In the genomic region with DNA sequence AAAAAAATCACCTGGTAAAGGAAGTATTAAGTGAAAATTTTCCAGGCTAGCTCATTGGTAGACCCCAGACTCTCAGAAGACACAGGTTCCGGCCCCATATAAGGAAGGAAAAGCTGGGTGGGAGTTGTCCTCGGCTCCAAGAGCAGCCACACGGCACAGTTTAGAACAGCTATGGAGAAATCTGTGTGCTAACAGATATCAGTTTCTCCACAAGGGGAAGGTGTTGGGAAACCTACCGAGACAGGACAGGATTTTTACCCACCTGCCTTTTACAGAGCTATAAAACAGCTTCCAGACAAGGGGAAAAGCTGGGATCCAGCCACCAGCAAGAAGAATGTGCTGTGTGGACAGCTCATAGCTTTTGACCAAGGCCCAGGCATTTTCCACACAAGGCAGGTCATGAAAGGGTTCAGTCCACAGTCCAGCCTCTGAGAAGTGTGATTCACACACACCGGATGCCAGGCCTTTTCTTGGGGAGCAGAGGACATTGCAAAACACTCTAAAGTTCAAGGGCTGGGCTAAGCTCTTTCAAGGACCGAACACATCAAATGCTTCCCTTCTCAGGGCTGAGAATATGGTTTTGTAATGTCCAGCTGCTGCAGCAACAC, we compare ENCODE assay signal across 9 mouse cellular contexts. TPM values are rescaled to one million over a fixed set of nuclear protein-coding genes. Genes with fewer than 3 reads are reported as not detected.
DNase-seq lines count a peak whose midpoint lies in the region; ATAC-seq and TF ChIP-seq lines count a peak whose summit lies in the region.
"Had no signal": no experiment of that assay in that cellular context is flagged by ENCODE, and none has a peak within 500 bp of the region (broad histone marks: within the 10 kb centered on the region; RNA-seq: fewer than 3 reads in every experiment).

No protein-coding gene starts in this region.

- H3K9me3 ChIP-seq in heart, embryonic 11.5 days (replicated peaks; ENCODE audit: control insufficient read depth, low read length): no peaks in the 10 kb centered on the region
- no peaks in the 10 kb centered on the region for H3K9me3 ChIP-seq in kidney, postnatal 0 days (replicated peaks; ENCODE audit: low read length)
- H3K9me3 ChIP-seq: G1E had no signal

- H3K9ac ChIP-seq in heart, adult 2 months (ENCODE audit: low read depth, low read length): no peak overlapping the region
- H3K9ac ChIP-seq in heart, embryonic 11.5 days (ENCODE audit: low read depth, low read length): no peak overlapping the region
- no peak overlapping the region for H3K9ac ChIP-seq in kidney, postnatal 0 days (ENCODE audit: low read depth, low read length)

- no peak overlapping the region for H3K4me3 ChIP-seq in heart, adult 2 months
- H3K4me3 ChIP-seq in heart, embryonic 11.5 days (ENCODE audit: low read depth, low read length): no peak overlapping the region
- no peak overlapping the region for H3K4me3 ChIP-seq in kidney, postnatal 0 days (replicated peaks; ENCODE audit: low read depth, low read length)
- no peak overlapping the region for H3K4me3 ChIP-seq in myocyte

- 33% methylated on average over 6 of the region's 6 CpGs for WGBS in heart, adult 2 months
- 45% methylated on average over 6 of the region's 6 CpGs for WGBS in heart, embryonic 11.5 days (ENCODE audit: insufficient replicate concordance)
- whole genome bisulfite sequencing in kidney, postnatal 0 days: 28% methylated on average over 6 of the region's 6 CpGs

- no peak overlapping the region for H3ac ChIP-seq in myocyte (ENCODE audit: control insufficient read depth, insufficient read length)

- no peak for TF ChIP-seq POLR2A in heart, adult 2 months (IDR thresholded peaks at IDR 0.05; ENCODE audit: insufficient read depth, low read depth, low read length)
- no peak for TF ChIP-seq POLR2A in myocyte (IDR thresholded peaks at IDR 0.05; ENCODE audit: insufficient read length, low read depth)

- no peaks in the 10 kb centered on the region for H3K36me3 ChIP-seq in heart, adult 2 months (ENCODE audit: control insufficient read depth, insufficient read depth, low read length)
- H3K36me3 ChIP-seq in heart, embryonic 11.5 days (ENCODE audit: control insufficient read depth, insufficient read depth, low read length): peaks cover 12% of the 10 kb centered on the region
- no peaks in the 10 kb centered on the region for H3K36me3 ChIP-seq in kidney, postnatal 0 days (ENCODE audit: insufficient read depth, low read length)
- no peaks in the 10 kb centered on the region for H3K36me3 ChIP-seq in myocyte (ENCODE audit: control insufficient read depth, insufficient read depth)
- H3K36me3 ChIP-seq: G1E had no signal

- H3K27ac ChIP-seq in heart, adult 2 months: peak overlapping the region; percentile 55
- no peak overlapping the region for H3K27ac ChIP-seq in heart, embryonic 11.5 days (ENCODE audit: low read depth, low read length)
- peak overlapping the region; percentile 63 for H3K27ac ChIP-seq in kidney, postnatal 0 days

- H3K4me2 ChIP-seq in heart, embryonic 11.5 days: no peak overlapping the region
- H3K4me2 ChIP-seq in kidney, postnatal 0 days (ENCODE audit: low read length): no peak overlapping the region
- H3K4me2 ChIP-seq in myocyte (ENCODE audit: low read depth): peak overlapping the region; percentile 49

- intact Hi-C loops in heart, adult 2 months (cut with DNase I): no loop called here

- no peaks in the 10 kb centered on the region for H3K27me3 ChIP-seq in heart, adult 2 months (ENCODE audit: control insufficient read depth, insufficient read depth, low read length)
- no peaks in the 10 kb centered on the region for H3K27me3 ChIP-seq in heart, embryonic 11.5 days (ENCODE audit: control insufficient read depth, insufficient read depth, low read length)
- H3K27me3 ChIP-seq in kidney, postnatal 0 days (ENCODE audit: insufficient read depth, low read length): no peaks in the 10 kb centered on the region
- H3K27me3 ChIP-seq in myocyte (ENCODE audit: control insufficient read depth, insufficient read depth, insufficient read length): no peaks in the 10 kb centered on the region

- TF ChIP-seq CTCF in heart, adult 2 months (IDR thresholded peaks at IDR 0.05): no peak
- peak; percentile 32 for TF ChIP-seq CTCF in kidney, postnatal 0 days (IDR thresholded peaks at IDR 0.05; ENCODE audit: low read depth)

- DNase-seq in heart, adult 2 months: peak; percentile 48 to 57
- DNase-seq in kidney, postnatal 0 days (ENCODE audit: low spot score): peak; percentile 83
- DNase-seq in MN1 (ENCODE audit: low spot score): no peak
- no peak for DNase-seq in cerebellum, adult 9-11 months
- DNase-seq in ovary, postnatal 10 days (ENCODE audit: low spot score): no peak

- peaks cover 20% of the 10 kb centered on the region for H3K4me1 ChIP-seq in heart, adult 2 months (ENCODE audit: control insufficient read depth, insufficient read depth, low read length)
- H3K4me1 ChIP-seq in heart, embryonic 11.5 days (ENCODE audit: control insufficient read depth, insufficient read depth, low read length): peaks cover 8% of the 10 kb centered on the region
- H3K4me1 ChIP-seq in kidney, postnatal 0 days (replicated peaks; ENCODE audit: insufficient read depth, low read length): peaks cover 15% of the 10 kb centered on the region

- TF ChIP-seq EP300 in heart, adult 2 months (IDR thresholded peaks at IDR 0.05; ENCODE audit: insufficient read depth, low read depth, low read length): no peak

- H3K79me2 ChIP-seq in heart, adult 2 months (replicated peaks; ENCODE audit: control insufficient read depth, insufficient read depth, low read length): no peaks in the 10 kb centered on the region
- no peaks in the 10 kb centered on the region for H3K79me2 ChIP-seq in myocyte (ENCODE audit: control insufficient read depth, insufficient read depth)

- no peak for ATAC-seq in heart, embryonic 11.5 days (replicated peaks; ENCODE audit: insufficient number of reproducible peaks, low FRiP score, low TSS enrichment)
- ATAC-seq in common myeloid progenitor, adult 5-6 weeks (replicated peaks; ENCODE audit: low read depth, poor library complexity, severe bottlenecking): peak; percentile 48
- ATAC-seq in kidney, postnatal 0 days (replicated peaks; ENCODE audit: low FRiP score, low read depth): peak; percentile 50; the same call in 1 of the 2 replicates

TF ChIP-seq in myocyte, 11 proteins besides CTCF, POLR2A, EP300 and RAD21:
- TF ChIP-seq MAX (IDR thresholded peaks at IDR 0.05; ENCODE audit: low read depth) (no peak), USF1 (IDR thresholded peaks at IDR 0.05; ENCODE audit: low read depth) (no peak), REST (IDR thresholded peaks at IDR 0.05; ENCODE audit: insufficient read depth, insufficient read length) (no peak), E2F4 (IDR thresholded peaks at IDR 0.05; ENCODE audit: insufficient read depth) (no peak), CEBPB (IDR thresholded peaks at IDR 0.05; ENCODE audit: insufficient read depth, poor library complexity, severe bottlenecking) (peak; percentile 86), TCF12 (IDR thresholded peaks at IDR 0.05; ENCODE audit: insufficient read depth, poor library complexity, severe bottlenecking) (no peak), MYOG (IDR thresholded peaks at IDR 0.05; ENCODE audit: control insufficient read depth in 1 of 3, insufficient read depth in 1 of 3, insufficient read length in 2 of 3, low read depth in 2 of 3) (no peak)

RNA-seq across cellular contexts. Expression of gene Fblim1, which starts 32.4 kb away (rescaled TPM):
- 100 to 1,000 TPM; 236 to 263 TPM for total RNA-seq in heart, adult 2 months (2021)
- polyA plus RNA-seq in heart, adult 2 months (2012; rRNA removed): 297 and 303 TPM in 2 replicates
- 53.9 and 64.0 TPM in 2 replicates for polyA plus RNA-seq in heart, embryonic 11.5 days (2014; fragmentation: Nextera tagmentation; extraction: Ambion mirVana)
- total RNA-seq in common myeloid progenitor, adult 5-6 weeks (2017): not detected in 2 replicates
- polyA plus RNA-seq in kidney, postnatal 0 days (2015; fragmentation: Nextera tagmentation; extraction: Ambion mirVana): 58.1 and 64.6 TPM in 2 replicates
- 29.5 TPM for polyA plus RNA-seq in myocyte (2012; fragmentation: generic; extraction: Trizol)
- polyA plus RNA-seq: G1E had no signal

RNA-seq across cellular contexts. Expression of gene Spen, which starts 35.1 kb away (rescaled TPM):
- total RNA-seq in heart, adult 2 months (2021): 10 to 100 TPM; 28.0 to 28.9 TPM
- 10.7 and 11.5 TPM in 2 replicates for polyA plus RNA-seq in heart, adult 2 months (2012; rRNA removed)
- 7.5 TPM in 2 replicates for polyA plus RNA-seq in heart, embryonic 11.5 days (2014; fragmentation: Nextera tagmentation; extraction: Ambion mirVana)
- 32.7 and 43.0 TPM in 2 replicates for total RNA-seq in common myeloid progenitor, adult 5-6 weeks (2017)
- 6.2 and 6.6 TPM in 2 replicates for polyA plus RNA-seq in kidney, postnatal 0 days (2015; fragmentation: Nextera tagmentation; extraction: Ambion mirVana)
- polyA plus RNA-seq in myocyte (2012; fragmentation: generic; extraction: Trizol): 11.7 TPM

RNA-seq across cellular contexts. Expression of gene Tmem82, which starts 45.0 kb away (rescaled TPM):
- total RNA-seq in heart, adult 2 months (2021): 10 to 100 TPM; 16.5 to 20.2 TPM
- polyA plus RNA-seq in heart, adult 2 months (2012; rRNA removed): 35.5 and 36.6 TPM in 2 replicates
- polyA plus RNA-seq in heart, embryonic 11.5 days (2014; fragmentation: Nextera tagmentation; extraction: Ambion mirVana): 0.17 and 0.30 TPM in 2 replicates
- total RNA-seq in common myeloid progenitor, adult 5-6 weeks (2017): 0.29 and 0.32 TPM in 2 replicates
- polyA plus RNA-seq in kidney, postnatal 0 days (2015; fragmentation: Nextera tagmentation; extraction: Ambion mirVana): 7.7 and 9.5 TPM in 2 replicates
- polyA plus RNA-seq in myocyte (2012; fragmentation: generic; extraction: Trizol): 0.02 TPM
- polyA plus RNA-seq: G1E had no signal

RNA-seq across cellular contexts. Expression of gene Slc25a34, which starts 50.2 kb away (rescaled TPM):
- 100 to 1,000 TPM; 118 to 132 TPM for total RNA-seq in heart, adult 2 months (2021)
- 183 and 258 TPM in 2 replicates for polyA plus RNA-seq in heart, adult 2 months (2012; rRNA removed)
- not detected in 2 replicates for polyA plus RNA-seq in heart, embryonic 11.5 days (2014; fragmentation: Nextera tagmentation; extraction: Ambion mirVana)
- total RNA-seq in common myeloid progenitor, adult 5-6 weeks (2017): 0.09 TPM in 1 of 2 replicates, not detected in the other
- polyA plus RNA-seq in kidney, postnatal 0 days (2015; fragmentation: Nextera tagmentation; extraction: Ambion mirVana): 1.9 and 2.3 TPM in 2 replicates
- 0.12 TPM for polyA plus RNA-seq in myocyte (2012; fragmentation: generic; extraction: Trizol)
- polyA plus RNA-seq: G1E had no signal

Comparison
In these comparisons a context has a peak if more than half of its experiments do, and no peak if none do; other contexts are left out.
1. DNase-seq: peak in heart, adult 2 months (2 of 2) and kidney, postnatal 0 days (single experiment); none in MN1 (single experiment), cerebellum, adult 9-11 months (single experiment) and ovary, postnatal 10 days (single experiment).